Mouse (Mus musculus) hindbrain, embryonic 16.5 days (tissue): Measurements from ENCODE around the gene Stil. TPM values are rescaled to one million over a fixed set of nuclear protein-coding genes. Genes with fewer than 3 reads are reported as not detected.

Experiments
- ATAC-seq: fragments of 200-750 bp; cut with Nextera tagmentation; 2 replicates; pipeline ENCODE4 v1.8.0; 2017; ENCODE audit warnings: moderate TSS enrichment, moderate library complexity
- H3K27ac ChIP-seq: fragments of 300-500 bp; sonication (generic); 2 replicates; pipeline ENCODE4 v1.5.1; 2014; ENCODE audit warnings: low read depth, mild to moderate bottlenecking, control low read depth, low read length, moderate library complexity
- H3K27me3 ChIP-seq: fragments of 300-500 bp; sonication (generic); replicated peaks from 2 replicates; pipeline ENCODE4 v1.6.1; 2014; ENCODE audit warnings: low read length; ENCODE audit not compliant: control insufficient read depth, insufficient read depth
- H3K36me3 ChIP-seq: fragments of 300-500 bp; sonication (generic); 2 replicates; pipeline ENCODE4 v1.6.1; 2014; ENCODE audit warnings: mild to moderate bottlenecking, low read length, moderate library complexity, mixed read lengths; ENCODE audit not compliant: control insufficient read depth, insufficient read depth
- H3K4me1 ChIP-seq: fragments of 300-500 bp; sonication (generic); 2 replicates; pipeline ENCODE4 v1.6.1; 2014; ENCODE audit warnings: low read depth, low read length; ENCODE audit not compliant: control insufficient read depth, insufficient read depth
- H3K4me2 ChIP-seq: fragments of 300-500 bp; sonication (generic); 2 replicates; pipeline ENCODE4 v1.6.1; 2014; ENCODE audit warnings: mild to moderate bottlenecking, low read length, control low read depth, moderate library complexity
- H3K4me3 ChIP-seq: fragments of 300-500 bp; sonication (generic); 2 replicates; pipeline ENCODE4 v1.5.1; 2014; ENCODE audit warnings: mild to moderate bottlenecking, low read length, control low read depth, moderate library complexity
- H3K9ac ChIP-seq: fragments of 300-500 bp; sonication (generic); 2 replicates; pipeline ENCODE4 v1.6.1; 2014; ENCODE audit warnings: low read depth, mild to moderate bottlenecking, control low read depth, low read length, moderate library complexity
- H3K9me3 ChIP-seq: fragments of 300-500 bp; sonication (generic); 2 replicates; pipeline ENCODE4 v1.6.1; 2014; ENCODE audit warnings: mild to moderate bottlenecking, low read length, moderate library complexity; ENCODE audit not compliant: control insufficient read depth
- WGBS: fragments of 180-500 bp; shearing (Covaris S2); extraction: QIAGEN DNeasy Blood & Tissue Kit; methylation state at CpG from one replicate; pipeline ENCODE4 v1.1.7; 2014; 5-methylcytosine and 5-hydroxymethylcytosine counted together
- polyA plus RNA-seq: library from polyadenylated mRNA; unstranded; fragments of >200 nt; fragmentation: Nextera tagmentation; extraction: Ambion mirVana; gene quantifications from 2 replicates; pipeline ENCODE4 v1.2.1, GENCODE M21; 2015

Stil gene
- polyA plus RNA-seq, 1 experiment from 2014 or later, result 2.0 TPM

DNA sequence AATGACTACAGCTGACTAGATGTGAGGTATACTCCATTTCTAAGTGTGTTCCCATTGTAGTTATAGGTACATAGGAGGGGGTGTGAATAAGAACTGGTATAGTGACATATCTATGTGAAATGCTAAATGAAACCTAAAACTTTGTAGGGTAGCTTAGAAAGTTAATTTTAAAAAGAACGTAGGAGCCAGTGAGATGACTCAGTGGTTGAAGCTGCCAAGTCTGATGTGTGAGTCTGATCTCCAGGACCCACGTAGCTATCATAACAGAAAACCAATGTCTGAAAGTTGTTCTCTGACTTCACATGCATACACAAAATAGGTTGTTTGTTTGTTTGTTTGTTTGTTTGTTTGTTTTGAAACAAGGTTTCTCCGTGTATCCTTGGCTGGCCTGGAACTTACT, 20.0 kb downstream of the Stil start:
- Histone ChIP-seq H3K4me1 (no peaks in the 10 kb centered on the region), H3K36me3 (no peaks in the 10 kb centered on the region), H3K9ac (no peak overlapping the region), H3K27me3 (no peaks in the 10 kb centered on the region), H3K9me3 (no peaks in the 10 kb centered on the region), H3K4me2 (no peak overlapping the region), H3K4me3 (no peak overlapping the region), H3K27ac (no peak overlapping the region)
- no peak for ATAC-seq
- 97% methylated on average over 3 of the region's 3 CpGs for WGBS

DNA sequence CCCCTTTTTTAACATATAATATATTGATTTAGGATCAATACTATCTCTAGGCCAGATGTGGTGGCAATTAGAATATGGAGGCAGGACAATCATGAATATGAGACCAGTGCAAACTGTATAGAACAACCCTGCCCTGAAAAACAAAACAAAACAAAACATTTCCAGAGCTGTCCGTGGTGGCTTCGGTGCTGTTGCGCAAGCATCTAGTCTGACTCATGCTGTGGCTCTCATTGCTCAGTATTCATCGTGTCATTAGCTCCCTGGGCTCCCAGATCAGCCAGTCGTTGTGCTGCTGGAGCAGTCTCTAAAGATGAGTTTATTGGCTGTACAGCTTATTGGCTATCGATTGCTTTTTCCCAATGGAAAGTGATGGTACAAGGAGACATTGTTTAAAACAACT, 35.1 kb downstream of the Stil start:
- H3K4me2 ChIP-seq, result no peak overlapping the region
- no peak overlapping the region for H3K9ac ChIP-seq
- H3K4me1 ChIP-seq, result no peaks in the 10 kb centered on the region
- WGBS, result 79% methylated on average over 6 of the region's 6 CpGs
- H3K27ac ChIP-seq, result no peak overlapping the region
- H3K9me3 ChIP-seq, result no peaks in the 10 kb centered on the region
- no peaks in the 10 kb centered on the region for H3K36me3 ChIP-seq
- no peak overlapping the region for H3K4me3 ChIP-seq
- ATAC-seq, result no peak
- no peaks in the 10 kb centered on the region for H3K27me3 ChIP-seq

GRCm38 (mm10) chr4:115038242-115038641, 38.3 kb downstream of the Stil start:
- no peak overlapping the region for H3K27ac ChIP-seq
- H3K9ac ChIP-seq, result no peak overlapping the region
- no peaks in the 10 kb centered on the region for H3K27me3 ChIP-seq
- no peak overlapping the region for H3K4me2 ChIP-seq
- no peaks in the 10 kb centered on the region for H3K9me3 ChIP-seq
- no peak overlapping the region for H3K4me3 ChIP-seq
- H3K36me3 ChIP-seq, result no peaks in the 10 kb centered on the region
- H3K4me1 ChIP-seq, result no peaks in the 10 kb centered on the region
- ATAC-seq, result no peak
- WGBS, result 29% methylated on average over 4 of the region's 4 CpGs

- Histone ChIP-seq H3K36me3 (no peaks in the 10 kb centered on the region), H3K4me1 (no peaks in the 10 kb centered on the region), H3K9me3 (no peaks in the 10 kb centered on the region), H3K9ac (no peak overlapping the region), H3K27me3 (peaks cover 19% of the 10 kb centered on the region), H3K4me2 (no peak overlapping the region), H3K27ac (no peak overlapping the region), H3K4me3 (no peak overlapping the region)
- WGBS, result 81% methylated on average over 3 of the region's 3 CpGs
- ATAC-seq, result no peak
Observed at GRCm38 (mm10) chr4:115045621-115046020, 45.7 kb downstream of the Stil start.

GRCm38 (mm10) chr4:115047750-115048149, 47.8 kb downstream of the Stil start:
- Histone ChIP-seq H3K27me3 (peaks cover 37% of the 10 kb centered on the region), H3K4me1 (peaks cover 4% of the 10 kb centered on the region), H3K36me3 (no peaks in the 10 kb centered on the region), H3K4me3 (no peak overlapping the region), H3K9me3 (no peaks in the 10 kb centered on the region), H3K27ac (no peak overlapping the region), H3K4me2 (no peak overlapping the region), H3K9ac (no peak overlapping the region)
- ATAC-seq, result no peak
- 2% methylated on average over 5 of the region's 5 CpGs for WGBS

- Histone ChIP-seq H3K4me2 (no peak overlapping the region), H3K27me3 (peaks cover 39% of the 10 kb centered on the region), H3K27ac (no peak overlapping the region), H3K4me1 (peaks cover 4% of the 10 kb centered on the region), H3K4me3 (no peak overlapping the region), H3K9me3 (no peaks in the 10 kb centered on the region), H3K9ac (no peak overlapping the region), H3K36me3 (no peaks in the 10 kb centered on the region)
- WGBS, result 73% methylated on average over 8 of the region's 8 CpGs
- ATAC-seq, result no peak
Observed at GRCm38 (mm10) chr4:115048190-115048589, 48.2 kb downstream of the Stil start.

GRCm38 (mm10) chr4:115051245-115051644, 51.3 kb downstream of the Stil start:
- 78% methylated on average over 5 of the region's 5 CpGs for WGBS

GRCm38 (mm10) chr4:115052343-115053005, 52.5 kb downstream of the Stil start:
- peak; percentile 38; the same call in 1 of the 2 replicates for ATAC-seq
- peaks cover 64% of the 10 kb centered on the region for H3K27me3 ChIP-seq
- peak overlapping the region; percentile 24; the same call in 1 of the 2 replicates for H3K27ac ChIP-seq
- peak overlapping the region; percentile 24; the same call in 1 of the 2 replicates for H3K4me3 ChIP-seq
- WGBS, result 1% methylated on average over 36 of the region's 36 CpGs
- no peak overlapping the region for H3K9ac ChIP-seq
- H3K4me1 ChIP-seq, result peaks cover 9% of the 10 kb centered on the region
- H3K9me3 ChIP-seq, result no peaks in the 10 kb centered on the region
- no peaks in the 10 kb centered on the region for H3K36me3 ChIP-seq
- H3K4me2 ChIP-seq, result peak overlapping the region; percentile 48

More at GRCm38 (mm10) chr4:115051245-115051644, 51.3 kb downstream of the Stil start:
- Histone ChIP-seq H3K4me2 (no peak overlapping the region), H3K4me1 (peaks cover 4% of the 10 kb centered on the region), H3K36me3 (no peaks in the 10 kb centered on the region), H3K9me3 (no peaks in the 10 kb centered on the region), H3K4me3 (no peak overlapping the region), H3K27ac (no peak overlapping the region), H3K9ac (no peak overlapping the region), H3K27me3 (peaks cover 64% of the 10 kb centered on the region)
- ATAC-seq, result no peak

- 3% methylated on average over 2 of the region's 2 CpGs for WGBS
- Histone ChIP-seq H3K4me1 (peaks cover 9% of the 10 kb centered on the region), H3K4me3 (no peak overlapping the region), H3K4me2 (no peak overlapping the region), H3K9ac (no peak overlapping the region), H3K27me3 (peaks cover 60% of the 10 kb centered on the region), H3K36me3 (no peaks in the 10 kb centered on the region), H3K27ac (no peak overlapping the region), H3K9me3 (no peaks in the 10 kb centered on the region)
- ATAC-seq, result no peak
Observed at GRCm38 (mm10) chr4:115055044-115055443, 55.1 kb downstream of the Stil start.
